Mouse (Mus musculus): Measurements from ENCODE around the gene 2510002D24Rik.
"Not testable (repeated sequence)": the region's sequence is repeated elsewhere in the genome, so short reads cannot be mapped to it uniquely, and the experiment has no call there.

The 2510002D24Rik gene

GRCm38 (mm10) chr16:18849521-18850190 is 13.3 kb downstream of the 2510002D24Rik start:
- not testable (repeated sequence) for DNase-seq (ENCODE audit: low spot score)

GRCm38 (mm10) chr16:18858551-18858950 is 22.2 kb downstream of the 2510002D24Rik start:
- DNase-seq (ENCODE audit: low spot score), result no peak

GRCm38 (mm10) chr16:18860186-18860585 is 23.8 kb downstream of the 2510002D24Rik start:
- no peak for DNase-seq (ENCODE audit: low spot score)

- not testable (repeated sequence) for DNase-seq (ENCODE audit: low spot score)
Observed at GRCm38 (mm10) chr16:18870495-18870894, 34.1 kb downstream of the 2510002D24Rik start.

GRCm38 (mm10) chr16:18876091-18876441 is 39.7 kb downstream of the 2510002D24Rik start:
- no peak for DNase-seq (ENCODE audit: low spot score)

- peak; percentile 88 for DNase-seq (ENCODE audit: low spot score)
Observed at GRCm38 (mm10) chr16:18876442-18877308, 40.3 kb downstream of the 2510002D24Rik start, which contains the start of the genes Mrpl40 and Hira. Mrpl40 (minus strand) TSS chr16:18876862. Hira (plus strand) TSS chr16:18877037.

GRCm38 (mm10) chr16:18877386-18878090 is 41.2 kb downstream of the 2510002D24Rik start:
- peak; percentile 23 for DNase-seq (ENCODE audit: low spot score)

GRCm38 (mm10) chr16:18878091-18878720 is 41.8 kb downstream of the 2510002D24Rik start:
- no peak for DNase-seq (ENCODE audit: low spot score)

- DNase-seq (ENCODE audit: low spot score), result no peak
Observed at GRCm38 (mm10) chr16:18884044-18884443, 47.7 kb downstream of the 2510002D24Rik start.

All from ovary, postnatal 10 days (tissue).